Comparison of ENCODE assay signal across 8 mouse cellular contexts in genomic region chr12:108757717-108758257, GRCm38 (mm10). TPM values are rescaled to one million over a fixed set of nuclear protein-coding genes. Genes with fewer than 3 reads are reported as not detected.
A peak's percentile ranks its signal among the peaks of the same experiment; 100 is the strongest.
DNase-seq lines count a peak whose midpoint lies in the region; ATAC-seq and TF ChIP-seq lines count a peak whose summit lies in the region.

No protein-coding gene starts in this region.

- TF ChIP-seq CTCF in liver, postnatal 0 days (IDR thresholded peaks at IDR 0.05; ENCODE audit: low read depth): peak; percentile 99

- WGBS in forebrain, embryonic 12.5 days: under 1% methylated on average over 41 of the region's 41 CpGs
- under 1% methylated on average over 41 of the region's 41 CpGs for WGBS in large intestine, adult 2 months
- under 1% methylated on average over 41 of the region's 41 CpGs for WGBS in liver, postnatal 0 days (ENCODE audit: insufficient replicate concordance)
- WGBS in neural tube, embryonic 14.5 days: under 1% methylated on average over 41 of the region's 41 CpGs

- H3K4me3 ChIP-seq in forebrain, embryonic 12.5 days (replicated peaks): peak overlapping the region; percentile 64
- H3K4me3 ChIP-seq in liver, postnatal 0 days (ENCODE audit: low read depth, low read length): peak overlapping the region; percentile 71
- H3K4me3 ChIP-seq in neural tube, embryonic 14.5 days (ENCODE audit: low read depth, low read length): peak overlapping the region; percentile 60

- intact Hi-C loops in heart, postnatal 10 days (cut with DNase I): loop anchor here (1.0 to 5.0 kb wide), 4 partner anchors 50 to 200 kb away; no protein-coding TSS in a partner anchor

- H3K4me2 ChIP-seq in forebrain, embryonic 12.5 days: peak overlapping the region; percentile 76
- H3K4me2 ChIP-seq in liver, postnatal 0 days (ENCODE audit: low read depth, low read length): peak overlapping the region; percentile 94
- H3K4me2 ChIP-seq in neural tube, embryonic 14.5 days (ENCODE audit: low read depth, low read length): peak overlapping the region; percentile 72

- peak; percentile 99 for DNase-seq in CD8-positive naive resting alpha-beta T cell, adult 2 months (ENCODE audit: low read depth in 2 of 2, low spot score in 2 of 2)
- peak; percentile 94 for DNase-seq in c-Kit-positive CD71-positive TER-119-negative erythroid progenitor cells, embryonic 14.5 days (ENCODE audit: low read depth)
- peak; percentile 99 to 100 for DNase-seq in heart, postnatal 10 days
- peak; percentile 94 for DNase-seq in large intestine, adult 2 months (ENCODE audit: low read depth, low spot score)
- DNase-seq in liver, postnatal 0 days: peak; percentile 100
- peak; percentile 100 for DNase-seq in testis, postnatal 10 days (ENCODE audit: low spot score)

- H3K4me1 ChIP-seq in forebrain, embryonic 12.5 days: peaks cover 10% of the 10 kb centered on the region
- H3K4me1 ChIP-seq in liver, postnatal 0 days (ENCODE audit: insufficient read depth): peaks cover 16% of the 10 kb centered on the region
- peaks cover 3% of the 10 kb centered on the region; the same call in 1 of the 2 replicates for H3K4me1 ChIP-seq in neural tube, embryonic 14.5 days (ENCODE audit: control insufficient read depth, insufficient read depth, low read length)

- peak overlapping the region; percentile 21 for H3K27ac ChIP-seq in forebrain, embryonic 12.5 days
- H3K27ac ChIP-seq in liver, postnatal 0 days (ENCODE audit: low read depth): peak overlapping the region; percentile 60
- H3K27ac ChIP-seq in neural tube, embryonic 14.5 days (ENCODE audit: low read depth, low read length): peak overlapping the region; percentile 35; the same call in 1 of the 2 replicates

- H3K9ac ChIP-seq in forebrain, embryonic 12.5 days: peak overlapping the region; percentile 65
- peak overlapping the region; percentile 72 for H3K9ac ChIP-seq in liver, postnatal 0 days (replicated peaks)
- peak overlapping the region; percentile 63 for H3K9ac ChIP-seq in neural tube, embryonic 14.5 days (replicated peaks; ENCODE audit: low read depth, low read length)

- peak; percentile 99 for ATAC-seq in forebrain, embryonic 12.5 days (ENCODE audit: low FRiP score)
- peak; percentile 99 for ATAC-seq in liver, postnatal 0 days
- peak; percentile 97 for ATAC-seq in neural tube, embryonic 14.5 days (ENCODE audit: low read depth)

- TF ChIP-seq EP300 in liver, postnatal 0 days (IDR thresholded peaks at IDR 0.05; ENCODE audit: low read depth): no peak

- no peaks in the 10 kb centered on the region for H3K27me3 ChIP-seq in forebrain, embryonic 12.5 days
- H3K27me3 ChIP-seq in liver, postnatal 0 days (ENCODE audit: insufficient read depth, low read length): no peaks in the 10 kb centered on the region
- H3K27me3 ChIP-seq in neural tube, embryonic 14.5 days (ENCODE audit: control insufficient read depth, insufficient read depth, low read length): no peaks in the 10 kb centered on the region

- H3K36me3 ChIP-seq in forebrain, embryonic 12.5 days (replicated peaks): no peaks in the 10 kb centered on the region
- H3K36me3 ChIP-seq in liver, postnatal 0 days (replicated peaks; ENCODE audit: insufficient read depth, low read length): no peaks in the 10 kb centered on the region
- no peaks in the 10 kb centered on the region for H3K36me3 ChIP-seq in neural tube, embryonic 14.5 days (ENCODE audit: control insufficient read depth, insufficient read depth, low read length)

- H3K9me3 ChIP-seq in forebrain, embryonic 12.5 days: no peaks in the 10 kb centered on the region
- no peaks in the 10 kb centered on the region for H3K9me3 ChIP-seq in liver, postnatal 0 days (ENCODE audit: low read length)
- no peaks in the 10 kb centered on the region for H3K9me3 ChIP-seq in neural tube, embryonic 14.5 days (ENCODE audit: control insufficient read depth, low read length)

RNA-seq across cellular contexts. Expression of gene Yy1, which starts 35.0 kb away (rescaled TPM):
- polyA plus RNA-seq in forebrain, embryonic 12.5 days (2016; fragmentation: Nextera tagmentation; extraction: Ambion mirVana): 19.5 and 21.5 TPM in 2 replicates
- 10 to 100 TPM; 36.0 to 44.9 TPM for total RNA-seq in heart, postnatal 10 days (2021)
- 9.3 and 11.9 TPM in 2 replicates for polyA plus RNA-seq in large intestine, adult 2 months (2012; rRNA removed)
- polyA plus RNA-seq in liver, postnatal 0 days (2015; fragmentation: Nextera tagmentation; extraction: Ambion mirVana): 5.3 and 5.9 TPM in 2 replicates
- polyA plus RNA-seq in neural tube, embryonic 14.5 days (2014; fragmentation: Nextera tagmentation; extraction: Ambion mirVana): 14.9 and 15.2 TPM in 2 replicates

RNA-seq across cellular contexts. Expression of gene Degs2, which starts 55.7 kb away (rescaled TPM):
- 2.3 and 2.4 TPM in 2 replicates for polyA plus RNA-seq in forebrain, embryonic 12.5 days (2016; fragmentation: Nextera tagmentation; extraction: Ambion mirVana)
- total RNA-seq in heart, postnatal 10 days (2021): under 1 TPM; 0.26 to 0.32 TPM
- polyA plus RNA-seq in large intestine, adult 2 months (2012; rRNA removed): 313 and 341 TPM in 2 replicates
- polyA plus RNA-seq in liver, postnatal 0 days (2015; fragmentation: Nextera tagmentation; extraction: Ambion mirVana): 0.13 TPM in 2 replicates
- polyA plus RNA-seq in neural tube, embryonic 14.5 days (2014; fragmentation: Nextera tagmentation; extraction: Ambion mirVana): 3.0 and 3.4 TPM in 2 replicates

Comparison
In these comparisons a context has a peak if more than half of its experiments do, and no peak if none do; other contexts are left out.
1. Peak in every context shown above with its lines: DNase-seq, ATAC-seq, H3K4me3 ChIP-seq and H3K27ac ChIP-seq.
2. RNA of gene Degs2, which starts 55.7 kb away (polyA plus RNA-seq): 313 to 341 TPM in large intestine, adult 2 months; 3.0 to 3.4 TPM in neural tube, embryonic 14.5 days, 2.3 to 2.4 TPM in forebrain, embryonic 12.5 days and 0.13 TPM in liver, postnatal 0 days; every median in the first group is over 10 times any median in the second.